Mouse (Mus musculus) midbrain, embryonic 11.5 days (tissue): ENCODE results near the gene Ttc1. TPM values are rescaled to one million over a fixed set of nuclear protein-coding genes. Genes with fewer than 3 reads are reported as not detected.

Source experiments
- ATAC-seq: fragments of 200-750 bp; cut with Nextera tagmentation; 2 replicates; pipeline ENCODE4 v1.8.0; 2017; ENCODE audit warnings: moderate TSS enrichment, moderate library complexity; ENCODE audit not compliant: low FRiP score
- DNase-seq: peaks from one replicate; pipeline ENCODE4 v3.0.0; 2015; ENCODE audit warnings: low spot score; ENCODE audit errors: missing footprints
- H3K27ac ChIP-seq: fragments of 300-500 bp; sonication (generic); 2 replicates; pipeline ENCODE4 v1.5.1; 2014; ENCODE audit warnings: low read depth, low read length
- H3K27me3 ChIP-seq: fragments of 300-500 bp; sonication (generic); 2 replicates; pipeline ENCODE4 v1.6.1; 2014; ENCODE audit warnings: mild to moderate bottlenecking, low read length, moderate library complexity, mixed read lengths; ENCODE audit not compliant: control insufficient read depth, insufficient read depth
- H3K36me3 ChIP-seq: fragments of 300-500 bp; sonication (generic); 2 replicates; pipeline ENCODE4 v1.6.1; 2014; ENCODE audit warnings: mild to moderate bottlenecking, low read length, moderate library complexity, mixed read lengths; ENCODE audit not compliant: control insufficient read depth, insufficient read depth
- H3K4me1 ChIP-seq: fragments of 300-500 bp; sonication (generic); 2 replicates; pipeline ENCODE4 v1.6.1; 2014; ENCODE audit warnings: low read length; ENCODE audit not compliant: control insufficient read depth, insufficient read depth
- H3K4me2 ChIP-seq: fragments of 300-500 bp; sonication (generic); 2 replicates; pipeline ENCODE4 v1.6.1; 2014; ENCODE audit warnings: mild to moderate bottlenecking, moderate library complexity
- H3K4me3 ChIP-seq: fragments of 300-500 bp; sonication (generic); 2 replicates; pipeline ENCODE4 v1.5.1; 2014; ENCODE audit warnings: low read depth, low read length
- H3K9ac ChIP-seq: fragments of 300-500 bp; sonication (generic); 2 replicates; pipeline ENCODE4 v1.6.1; 2014; ENCODE audit warnings: low read length
- H3K9me3 ChIP-seq: fragments of 300-500 bp; sonication (generic); 2 replicates; pipeline ENCODE4 v1.6.1; 2016; ENCODE audit warnings: low read length; ENCODE audit not compliant: control insufficient read depth
- WGBS: fragments of 180-500 bp; shearing (Covaris S2); extraction: QIAGEN DNeasy Blood & Tissue Kit; methylation state at CpG from one replicate; pipeline ENCODE4 v1.1.7; 2014; 5-methylcytosine and 5-hydroxymethylcytosine counted together
- polyA plus RNA-seq: library from polyadenylated mRNA; unstranded; fragments of >200 nt; fragmentation: Nextera tagmentation; extraction: Ambion mirVana; gene quantifications from 2 replicates; pipeline ENCODE4 v1.2.1, GENCODE M21; 2014

Ttc1 gene
- polyA plus RNA-seq, 1 experiment from 2014 or later = 87.0 TPM

- WGBS = 83% methylated on average over 4 of the region's 4 CpGs
- H3K9ac ChIP-seq = no peak overlapping the region
- H3K9me3 ChIP-seq = no peaks in the 10 kb centered on the region
- no peak for DNase-seq
- no peaks in the 10 kb centered on the region for H3K4me1 ChIP-seq
- no peak for ATAC-seq
- H3K4me2 ChIP-seq = no peak overlapping the region
- no peak overlapping the region for H3K4me3 ChIP-seq
- H3K27me3 ChIP-seq = peaks cover 2% of the 10 kb centered on the region
- no peaks in the 10 kb centered on the region for H3K36me3 ChIP-seq
- H3K27ac ChIP-seq = no peak overlapping the region
These were observed 22.3 kb upstream of the Ttc1 start for GRCm38 (mm10) chr11:43770110-43770509.

GRCm38 (mm10) chr11:43767749-43768148 lies 19.9 kb upstream of the Ttc1 start:
- no peak overlapping the region for H3K4me2 ChIP-seq
- no peak overlapping the region for H3K27ac ChIP-seq
- no peak overlapping the region for H3K9ac ChIP-seq
- H3K9me3 ChIP-seq = no peaks in the 10 kb centered on the region
- DNase-seq (no peak), ATAC-seq (no peak)
- no peaks in the 10 kb centered on the region for H3K36me3 ChIP-seq
- 74% methylated on average over 11 of the region's 11 CpGs for WGBS
- H3K4me1 ChIP-seq = no peaks in the 10 kb centered on the region
- H3K4me3 ChIP-seq = no peak overlapping the region
- H3K27me3 ChIP-seq = peaks cover 2% of the 10 kb centered on the region

GRCm38 (mm10) chr11:43766922-43767648 lies 19.3 kb upstream of the Ttc1 start:
- peak; percentile 97 for DNase-seq
- Histone ChIP-seq H3K9ac (no peak overlapping the region), H3K9me3 (no peaks in the 10 kb centered on the region), H3K4me2 (peak overlapping the region; percentile 71), H3K27ac (no peak overlapping the region), H3K4me3 (peak overlapping the region; percentile 38), H3K4me1 (no peaks in the 10 kb centered on the region), H3K27me3 (peaks cover 2% of the 10 kb centered on the region), H3K36me3 (no peaks in the 10 kb centered on the region)
- WGBS = 8% methylated on average over 37 of the region's 37 CpGs
- ATAC-seq = peak; percentile 85

GRCm38 (mm10) chr11:43758436-43758835 lies 10.6 kb upstream of the Ttc1 start:
- WGBS = 82% methylated on average over 2 of the region's 2 CpGs
- no peaks in the 10 kb centered on the region for H3K9me3 ChIP-seq

GRCm38 (mm10) chr11:43755411-43755810 lies 7.6 kb upstream of the Ttc1 start:
- H3K4me3 ChIP-seq = no peak overlapping the region
- no peak for ATAC-seq
- WGBS = 67% methylated on average over 5 of the region's 5 CpGs
- H3K9ac ChIP-seq = no peak overlapping the region
- no peaks in the 10 kb centered on the region for H3K9me3 ChIP-seq
- H3K27me3 ChIP-seq = no peaks in the 10 kb centered on the region
- H3K27ac ChIP-seq = no peak overlapping the region
- no peak for DNase-seq
- H3K36me3 ChIP-seq = no peaks in the 10 kb centered on the region
- no peak overlapping the region for H3K4me2 ChIP-seq
- H3K4me1 ChIP-seq = no peaks in the 10 kb centered on the region

More at GRCm38 (mm10) chr11:43758436-43758835, 10.6 kb upstream of the Ttc1 start:
- no peaks in the 10 kb centered on the region for H3K36me3 ChIP-seq
- no peaks in the 10 kb centered on the region for H3K4me1 ChIP-seq
- H3K9ac ChIP-seq = no peak overlapping the region
- H3K27ac ChIP-seq = no peak overlapping the region
- no peak overlapping the region for H3K4me3 ChIP-seq
- H3K4me2 ChIP-seq = no peak overlapping the region
- ATAC-seq = no peak
- DNase-seq = no peak
- H3K27me3 ChIP-seq = no peaks in the 10 kb centered on the region

GRCm38 (mm10) chr11:43754568-43754967 lies 6.8 kb upstream of the Ttc1 start:
- DNase-seq (no peak), ATAC-seq (no peak)
- WGBS = 88% methylated on average over 1 of the region's 1 CpGs
- no peaks in the 10 kb centered on the region for H3K4me1 ChIP-seq
- no peaks in the 10 kb centered on the region for H3K27me3 ChIP-seq
- H3K27ac ChIP-seq = no peak overlapping the region
- H3K9ac ChIP-seq = no peak overlapping the region
- no peaks in the 10 kb centered on the region for H3K36me3 ChIP-seq
- H3K4me3 ChIP-seq = no peak overlapping the region
- H3K9me3 ChIP-seq = no peaks in the 10 kb centered on the region
- H3K4me2 ChIP-seq = no peak overlapping the region

GRCm38 (mm10) chr11:43751542-43751941 lies 3.7 kb upstream of the Ttc1 start:
- Histone ChIP-seq H3K4me1 (peaks cover 5% of the 10 kb centered on the region; the same call in 1 of the 2 replicates), H3K9ac (no peak overlapping the region), H3K4me3 (no peak overlapping the region), H3K36me3 (no peaks in the 10 kb centered on the region), H3K9me3 (no peaks in the 10 kb centered on the region), H3K27ac (no peak overlapping the region), H3K4me2 (no peak overlapping the region), H3K27me3 (no peaks in the 10 kb centered on the region)
- ATAC-seq = no peak
- WGBS = 64% methylated on average over 2 of the region's 2 CpGs
- DNase-seq = no peak

- 92% methylated on average over 7 of the region's 7 CpGs for WGBS
- no peaks in the 10 kb centered on the region for H3K27me3 ChIP-seq
- no peak overlapping the region for H3K27ac ChIP-seq
- H3K36me3 ChIP-seq = peaks cover 6% of the 10 kb centered on the region
- H3K4me3 ChIP-seq = no peak overlapping the region
- no peaks in the 10 kb centered on the region for H3K9me3 ChIP-seq
- peak; percentile 74 for DNase-seq
- no peak overlapping the region for H3K9ac ChIP-seq
- H3K4me1 ChIP-seq = no peaks in the 10 kb centered on the region
- ATAC-seq = no peak
- H3K4me2 ChIP-seq = no peak overlapping the region
These were observed 19.0 kb downstream of the Ttc1 start for GRCm38 (mm10) chr11:43728737-43729301.

GRCm38 (mm10) chr11:43727796-43728195 lies 20.0 kb downstream of the Ttc1 start:
- no peaks in the 10 kb centered on the region for H3K27me3 ChIP-seq
- no peak overlapping the region for H3K27ac ChIP-seq
- H3K9ac ChIP-seq = no peak overlapping the region
- DNase-seq (no peak), ATAC-seq (no peak)
- WGBS = 85% methylated on average over 7 of the region's 7 CpGs
- no peaks in the 10 kb centered on the region for H3K9me3 ChIP-seq
- no peak overlapping the region for H3K4me2 ChIP-seq
- H3K4me1 ChIP-seq = no peaks in the 10 kb centered on the region
- no peak overlapping the region for H3K4me3 ChIP-seq
- peaks cover under 1% of the 10 kb centered on the region; the same call in 1 of the 2 replicates for H3K36me3 ChIP-seq
